Mouse (Mus musculus) right cerebral cortex, adult 2 months (tissue): ENCODE results near the gene Ipo11.
"Not testable (repeated sequence)": the region's sequence is repeated elsewhere in the genome, so short reads cannot be mapped to it uniquely, and the experiment has no call there.

Experiments used
- DNase-seq, 2 experiments: peaks; one replicate each; pipeline ENCODE4 v3.0.0; 2021 to 2022; ENCODE audit warnings: low spot score in 2 of 2

Gene Ipo11

GRCm38 (mm10) chr13:106905154-106905553 lies 31.6 kb downstream of the Ipo11 start:
- DNase-seq: not testable (repeated sequence)

GRCm38 (mm10) chr13:106904637-106905036 lies 32.1 kb downstream of the Ipo11 start:
- no peak for DNase-seq

- DNase-seq: no peak
Observed at GRCm38 (mm10) chr13:106894284-106894683, 42.5 kb downstream of the Ipo11 start.

- DNase-seq: no peak
Observed at GRCm38 (mm10) chr13:106893701-106894100, 43.1 kb downstream of the Ipo11 start.

GRCm38 (mm10) chr13:106893196-106893595 lies 43.6 kb downstream of the Ipo11 start:
- DNase-seq: no peak

- no peak for DNase-seq
Observed at GRCm38 (mm10) chr13:106887364-106887763, 49.4 kb downstream of the Ipo11 start.

- DNase-seq: no peak
Observed at GRCm38 (mm10) chr13:106884249-106884648, 52.5 kb downstream of the Ipo11 start.

- no peak for DNase-seq
Observed at GRCm38 (mm10) chr13:106876278-106876677, 60.5 kb downstream of the Ipo11 start.

GRCm38 (mm10) chr13:106865547-106865946 lies 71.2 kb downstream of the Ipo11 start:
- DNase-seq: no peak

GRCm38 (mm10) chr13:106858779-106859178 lies 78.0 kb downstream of the Ipo11 start:
- DNase-seq: no peak

- DNase-seq: no peak
Observed at GRCm38 (mm10) chr13:106856556-106856955, 80.2 kb downstream of the Ipo11 start.

- no peak for DNase-seq
Observed at GRCm38 (mm10) chr13:106847534-106847933, 89.2 kb downstream of the Ipo11 start.

GRCm38 (mm10) chr13:106844928-106845327 lies 91.8 kb downstream of the Ipo11 start:
- DNase-seq: no peak

GRCm38 (mm10) chr13:106842542-106842941 lies 94.2 kb downstream of the Ipo11 start:
- no peak for DNase-seq

- no peak for DNase-seq
Observed at GRCm38 (mm10) chr13:106838778-106839177, 98.0 kb downstream of the Ipo11 start.

- no peak for DNase-seq
Observed at GRCm38 (mm10) chr13:106836527-106836879, 100.3 kb downstream of the Ipo11 start.

- peak in 1 of 2 experiments; percentile 21 for DNase-seq
Observed at GRCm38 (mm10) chr13:106835844-106836526, 100.8 kb downstream of the Ipo11 start.

GRCm38 (mm10) chr13:106830029-106830428 lies 106.7 kb downstream of the Ipo11 start:
- no peak for DNase-seq

- DNase-seq: no peak
Observed at GRCm38 (mm10) chr13:106829327-106829997, 107.3 kb downstream of the Ipo11 start.

- no peak for DNase-seq
Observed at GRCm38 (mm10) chr13:106825618-106826017, 111.1 kb downstream of the Ipo11 start.

GRCm38 (mm10) chr13:106823875-106824191 lies 112.9 kb downstream of the Ipo11 start:
- no peak for DNase-seq

GRCm38 (mm10) chr13:106823121-106823874 lies 113.5 kb downstream of the Ipo11 start:
- no peak for DNase-seq

- DNase-seq: no peak
Observed at GRCm38 (mm10) chr13:106820149-106820548, 116.6 kb downstream of the Ipo11 start.
